Mouse (Mus musculus) limb, embryonic 12.5 days (tissue): Measurements from ENCODE around the gene Ect2l. TPM values are rescaled to one million over a fixed set of nuclear protein-coding genes. Genes with fewer than 3 reads are reported as not detected.

ENCODE experiments used
- ATAC-seq: fragments of 200-750 bp; cut with Nextera tagmentation; 2 replicates; pipeline ENCODE4 v1.8.0; 2017; ENCODE audit warnings: low read depth, moderate TSS enrichment; ENCODE audit not compliant: insufficient number of reproducible peaks, insufficient read depth, low FRiP score, low TSS enrichment
- H3K27ac ChIP-seq: fragments of 300-500 bp; sonication (generic); 2 replicates; pipeline ENCODE4 v1.5.1; 2016; ENCODE audit warnings: mild to moderate bottlenecking, moderate library complexity
- H3K27me3 ChIP-seq: fragments of 300-500 bp; sonication (generic); 2 replicates; pipeline ENCODE4 v1.6.1; 2016; ENCODE audit warnings: mild to moderate bottlenecking, moderate library complexity
- H3K36me3 ChIP-seq: fragments of 300-500 bp; sonication (generic); 2 replicates; pipeline ENCODE4 v1.6.1; 2016; ENCODE audit warnings: mild to moderate bottlenecking, moderate library complexity
- H3K4me1 ChIP-seq: fragments of 300-500 bp; sonication (generic); replicated peaks from 2 replicates; pipeline ENCODE4 v1.6.1; 2016
- H3K4me2 ChIP-seq: fragments of 300-500 bp; sonication (generic); 2 replicates; pipeline ENCODE4 v1.6.1; 2016; ENCODE audit warnings: mild to moderate bottlenecking, moderate library complexity
- H3K4me3 ChIP-seq: fragments of 300-500 bp; sonication (generic); replicated peaks from 2 replicates; pipeline ENCODE4 v1.5.1; 2016; ENCODE audit warnings: mild to moderate bottlenecking
- H3K9ac ChIP-seq: fragments of 300-500 bp; sonication (generic); replicated peaks from 2 replicates; pipeline ENCODE4 v1.6.1; 2016; ENCODE audit warnings: mild to moderate bottlenecking, moderate library complexity
- H3K9me3 ChIP-seq: fragments of 300-500 bp; sonication (generic); 2 replicates; pipeline ENCODE4 v1.6.1; 2016; ENCODE audit warnings: mild to moderate bottlenecking, moderate library complexity
- WGBS: fragments of 180-500 bp; shearing (Covaris S2); methylation state at CpG from one replicate; pipeline ENCODE4 v1.1.7; 2016; 5-methylcytosine and 5-hydroxymethylcytosine counted together
- polyA plus RNA-seq: library from polyadenylated mRNA; unstranded; fragments of >200 nt; fragmentation: Nextera tagmentation; extraction: Ambion mirVana; gene quantifications from 2 replicates; pipeline ENCODE4 v1.2.1, GENCODE M21; 2016

The Ect2l gene
- 0.60 and 0.70 TPM in 2 replicates for polyA plus RNA-seq

DNA sequence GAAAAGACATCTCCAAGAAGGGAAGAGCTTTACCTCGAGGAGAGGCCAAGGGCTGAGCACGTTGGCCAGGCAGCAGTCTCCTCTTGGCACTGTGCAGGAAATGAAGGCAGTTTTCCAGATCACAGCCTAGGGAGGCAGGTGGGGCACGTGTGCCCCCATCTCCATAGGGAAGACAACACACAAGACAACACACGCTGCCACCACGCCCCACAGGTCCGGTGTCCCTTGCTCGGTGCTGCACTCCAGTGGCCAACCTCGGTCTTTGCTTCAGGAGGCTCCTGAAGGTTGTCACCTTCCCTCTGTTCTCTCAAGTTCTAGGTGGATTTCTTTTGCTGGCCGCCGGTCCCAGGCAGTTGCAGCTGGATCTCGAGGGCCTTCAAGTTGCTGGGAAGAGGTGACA lies at the start of gene Ect2l:
TSS of gene Ect2l (minus strand) at position 165 of the 400 bp plus-strand sequence.
- peak within 1 kb of the TSS; percentile 30 for H3K4me2 ChIP-seq
- WGBS, result 11% methylated on average over 11 of the region's 11 CpGs

GRCm38 (mm10) chr10:18251345-18251744 lies 40.7 kb upstream of the Ect2l start:
- no peak for ATAC-seq
- H3K4me3 ChIP-seq, result no peak overlapping the region
- no peaks in the 10 kb centered on the region for H3K27me3 ChIP-seq
- H3K9me3 ChIP-seq, result no peaks in the 10 kb centered on the region
- no peaks in the 10 kb centered on the region for H3K36me3 ChIP-seq
- H3K9ac ChIP-seq, result no peak overlapping the region
- 80% methylated on average over 4 of the region's 4 CpGs for WGBS
- no peak overlapping the region for H3K4me2 ChIP-seq
- H3K27ac ChIP-seq, result no peak overlapping the region
- H3K4me1 ChIP-seq, result no peaks in the 10 kb centered on the region

More for the DNA sequence above, at the start of gene Ect2l:
- Histone ChIP-seq H3K9me3 (no peaks in the 10 kb centered on the region), H3K4me1 (peaks cover 4% of the 10 kb centered on the region; the same call in 1 of the 2 replicates), H3K9ac (no peak within 1 kb of the TSS), H3K27ac (no peak within 1 kb of the TSS), H3K4me3 (no peak within 1 kb of the TSS), H3K36me3 (no peaks in the 10 kb centered on the region), H3K27me3 (no peaks in the 10 kb centered on the region)
- peak; percentile 52; the same call in 1 of the 2 replicates for ATAC-seq

DNA sequence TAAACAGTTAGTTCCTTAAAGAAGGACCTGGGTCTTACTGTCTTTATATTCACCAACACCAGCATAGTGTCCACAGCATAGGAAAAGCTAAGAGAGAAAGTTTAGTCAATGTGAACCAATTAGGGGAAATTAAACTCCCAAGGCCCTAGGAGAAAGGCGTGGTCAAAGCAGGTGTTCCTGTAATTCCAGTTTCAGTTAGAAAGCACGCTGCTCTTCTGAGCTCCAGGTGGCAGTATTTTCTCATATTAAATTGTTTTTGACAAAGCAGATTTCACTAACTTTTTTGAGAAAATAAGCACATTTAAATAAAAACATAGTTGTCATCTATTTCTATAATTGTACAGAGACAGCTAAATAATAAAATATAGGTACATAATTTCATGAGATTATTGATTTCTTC lies 32.9 kb upstream of the Ect2l start:
- Histone ChIP-seq H3K27me3 (no peaks in the 10 kb centered on the region), H3K4me3 (no peak overlapping the region), H3K36me3 (no peaks in the 10 kb centered on the region), H3K9ac (no peak overlapping the region), H3K4me2 (no peak overlapping the region), H3K4me1 (no peaks in the 10 kb centered on the region), H3K9me3 (no peaks in the 10 kb centered on the region), H3K27ac (no peak overlapping the region)
- no peak for ATAC-seq
- 56% methylated on average over 2 of the region's 2 CpGs for WGBS

- 91% methylated on average over 7 of the region's 7 CpGs for WGBS
- Histone ChIP-seq H3K4me3 (no peak overlapping the region), H3K27me3 (no peaks in the 10 kb centered on the region), H3K4me2 (no peak overlapping the region), H3K27ac (no peak overlapping the region), H3K4me1 (peaks cover 5% of the 10 kb centered on the region; the same call in 1 of the 2 replicates), H3K9ac (no peak overlapping the region), H3K9me3 (no peaks in the 10 kb centered on the region), H3K36me3 (no peaks in the 10 kb centered on the region)
- no peak for ATAC-seq
Measured at GRCm38 (mm10) chr10:18237191-18237590, 26.5 kb upstream of the Ect2l start.

DNA sequence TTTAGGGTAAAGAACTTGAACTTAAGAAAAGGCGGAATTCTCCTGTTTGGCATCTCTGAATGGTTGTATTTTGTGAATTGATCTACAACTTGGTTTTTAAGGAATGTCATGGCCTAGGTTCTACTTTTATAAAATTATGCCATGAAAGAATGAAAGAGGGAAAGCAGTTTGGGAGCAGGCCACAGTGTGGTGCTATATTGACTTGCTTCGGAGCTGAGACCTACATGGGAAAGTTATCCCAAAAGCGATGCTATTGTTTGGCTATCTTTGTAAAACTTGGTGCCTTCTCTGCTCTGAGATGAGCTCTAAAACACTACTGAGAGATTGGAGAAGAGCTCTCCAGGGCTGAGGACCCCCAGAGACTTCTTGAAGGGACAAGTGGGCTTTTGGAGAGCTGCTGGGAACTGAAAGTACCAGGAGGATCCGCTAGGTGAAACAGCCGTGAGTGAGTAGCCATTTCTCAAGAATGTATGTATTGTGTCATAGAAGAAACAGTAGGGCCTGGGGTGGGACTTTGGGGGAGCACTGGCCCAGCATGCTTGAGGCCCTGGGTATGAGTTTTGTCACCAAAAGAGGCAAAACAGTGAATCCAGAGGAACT lies 25.7 kb upstream of the Ect2l start:
- no peaks in the 10 kb centered on the region for H3K36me3 ChIP-seq
- no peaks in the 10 kb centered on the region for H3K9me3 ChIP-seq
- H3K4me1 ChIP-seq, result peaks cover 5% of the 10 kb centered on the region; the same call in 1 of the 2 replicates
- H3K9ac ChIP-seq, result no peak overlapping the region
- WGBS, result 88% methylated on average over 5 of the region's 5 CpGs
- no peak overlapping the region for H3K4me2 ChIP-seq
- H3K27me3 ChIP-seq, result no peaks in the 10 kb centered on the region
- no peak overlapping the region for H3K4me3 ChIP-seq
- ATAC-seq, result no peak
- H3K27ac ChIP-seq, result no peak overlapping the region

DNA sequence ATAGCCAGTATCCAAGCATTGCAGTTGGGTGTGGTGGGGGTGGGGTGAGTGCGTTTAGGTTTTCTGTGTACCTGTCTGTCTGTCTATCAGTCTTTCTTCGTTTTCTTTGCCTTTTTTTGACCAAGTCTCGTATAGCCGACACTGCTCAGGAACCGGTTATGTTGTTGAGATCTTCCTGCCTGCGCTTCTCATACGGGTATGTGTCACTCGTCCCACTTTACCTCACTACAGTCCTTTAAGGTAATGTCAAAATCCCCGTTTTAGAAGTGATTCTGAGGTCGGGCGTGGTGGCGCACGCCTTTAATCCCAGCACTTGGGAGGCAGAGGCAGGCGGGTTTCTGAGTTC lies 24.7 kb upstream of the Ect2l start:
- WGBS, result 12% methylated on average over 14 of the region's 14 CpGs
- Histone ChIP-seq H3K4me2 (peak overlapping the region; percentile 72), H3K27ac (no peak overlapping the region), H3K9ac (peak overlapping the region; percentile 61), H3K4me3 (peak overlapping the region; percentile 73), H3K9me3 (no peaks in the 10 kb centered on the region), H3K4me1 (peaks cover 5% of the 10 kb centered on the region; the same call in 1 of the 2 replicates), H3K36me3 (no peaks in the 10 kb centered on the region), H3K27me3 (no peaks in the 10 kb centered on the region)
- peak; percentile 64; the same call in 1 of the 2 replicates for ATAC-seq

- no peaks in the 10 kb centered on the region for H3K27me3 ChIP-seq
- H3K36me3 ChIP-seq, result no peaks in the 10 kb centered on the region
- H3K4me1 ChIP-seq, result peaks cover 5% of the 10 kb centered on the region; the same call in 1 of the 2 replicates
- peak within 1 kb of the TSS; percentile 61 for H3K9ac ChIP-seq
- no peak within 1 kb of the TSS for H3K27ac ChIP-seq
- H3K4me3 ChIP-seq, result peak within 1 kb of the TSS; percentile 73
- peak; percentile 97 for ATAC-seq
- peak within 1 kb of the TSS; percentile 72 for H3K4me2 ChIP-seq
- under 1% methylated on average over 41 of the region's 41 CpGs for WGBS
- no peaks in the 10 kb centered on the region for H3K9me3 ChIP-seq
Measured at GRCm38 (mm10) chr10:18234560-18235401, 24.1 kb upstream of the Ect2l start, which contains the start of gene Ccdc28a. Gene Ccdc28a (minus strand): TSS chr10:18234998.

DNA sequence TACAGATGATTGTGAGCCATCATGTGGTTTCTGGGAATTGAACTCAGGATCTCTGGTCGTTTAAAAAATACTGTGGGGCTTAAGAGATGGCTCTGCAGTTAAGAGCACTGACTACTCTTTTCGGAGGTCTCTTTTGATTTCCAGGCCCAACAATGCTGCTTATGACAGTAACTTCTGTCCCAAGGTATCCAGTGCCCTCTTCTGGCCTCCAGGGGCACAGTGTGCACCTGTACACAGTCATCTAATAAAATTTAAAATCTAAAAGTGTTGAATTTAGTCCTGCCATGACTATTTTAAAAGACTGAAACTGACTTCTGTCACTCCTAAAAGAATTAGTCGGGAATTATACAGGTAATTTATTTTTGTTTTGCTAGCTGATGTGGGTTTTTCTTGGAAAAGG lies 23.2 kb upstream of the Ect2l start:
- WGBS, result 62% methylated on average over 3 of the region's 3 CpGs
- no peak overlapping the region for H3K27ac ChIP-seq
- H3K36me3 ChIP-seq, result no peaks in the 10 kb centered on the region
- H3K4me2 ChIP-seq, result no peak overlapping the region
- ATAC-seq, result no peak
- no peaks in the 10 kb centered on the region for H3K9me3 ChIP-seq
- H3K4me3 ChIP-seq, result no peak overlapping the region
- H3K4me1 ChIP-seq, result peaks cover 5% of the 10 kb centered on the region; the same call in 1 of the 2 replicates
- H3K27me3 ChIP-seq, result no peaks in the 10 kb centered on the region
- no peak overlapping the region for H3K9ac ChIP-seq

DNA sequence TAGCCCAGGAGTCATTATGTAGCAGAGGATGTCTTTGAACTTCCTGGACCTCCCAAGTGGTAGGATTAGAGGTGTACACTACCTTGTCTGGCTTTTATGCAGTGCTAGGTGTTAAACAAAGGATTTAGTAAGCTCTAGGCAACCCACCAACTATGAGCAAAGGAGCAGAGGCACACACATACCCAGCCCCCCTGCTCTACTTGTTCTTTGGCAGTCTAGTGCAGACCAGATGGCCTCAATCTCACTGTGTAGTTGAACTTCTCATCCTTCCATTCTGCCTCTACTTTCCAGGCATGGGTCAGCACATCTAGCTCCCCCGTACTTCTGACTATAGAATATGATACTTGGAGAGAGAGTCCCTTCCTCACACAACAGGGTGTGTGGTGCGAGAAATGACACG lies 13.7 kb upstream of the Ect2l start:
- Histone ChIP-seq H3K9me3 (no peaks in the 10 kb centered on the region), H3K4me2 (no peak overlapping the region), H3K9ac (no peak overlapping the region), H3K4me3 (no peak overlapping the region), H3K27ac (no peak overlapping the region), H3K4me1 (0 out of 2 replicates have a peak, but pooled peaks cover 3% of the 10 kb centered on the region), H3K36me3 (no peaks in the 10 kb centered on the region), H3K27me3 (no peaks in the 10 kb centered on the region)
- 89% methylated on average over 3 of the region's 3 CpGs for WGBS
- ATAC-seq, result no peak

GRCm38 (mm10) chr10:18219351-18219750 lies 8.7 kb upstream of the Ect2l start:
- 67% methylated on average over 10 of the region's 10 CpGs for WGBS
- no peak overlapping the region for H3K4me2 ChIP-seq
- no peaks in the 10 kb centered on the region for H3K36me3 ChIP-seq
- 0 out of 2 replicates have a peak, but pooled peaks have one; percentile 52 for ATAC-seq
- H3K27me3 ChIP-seq, result no peaks in the 10 kb centered on the region
- H3K27ac ChIP-seq, result no peak overlapping the region
- no peak overlapping the region for H3K9ac ChIP-seq
- no peaks in the 10 kb centered on the region for H3K9me3 ChIP-seq
- H3K4me1 ChIP-seq, result no peaks in the 10 kb centered on the region
- H3K4me3 ChIP-seq, result no peak overlapping the region

GRCm38 (mm10) chr10:18214124-18214523 lies 3.4 kb upstream of the Ect2l start:
- H3K36me3 ChIP-seq, result no peaks in the 10 kb centered on the region
- no peak for ATAC-seq
- WGBS, result 88% methylated on average over 5 of the region's 5 CpGs
- no peaks in the 10 kb centered on the region for H3K9me3 ChIP-seq
- H3K4me1 ChIP-seq, result peaks cover 4% of the 10 kb centered on the region; the same call in 1 of the 2 replicates
- H3K9ac ChIP-seq, result no peak overlapping the region
- no peak overlapping the region for H3K4me2 ChIP-seq
- no peak overlapping the region for H3K4me3 ChIP-seq
- no peaks in the 10 kb centered on the region for H3K27me3 ChIP-seq
- no peak overlapping the region for H3K27ac ChIP-seq
